Mouse (Mus musculus): Measurements from ENCODE around the gene Tuba3b.

- no peak for TF ChIP-seq GATA1 (IDR thresholded peaks at IDR 0.05; ENCODE audit: borderline replicate concordance, low read length)
- TF ChIP-seq FLI1 (IDR thresholded peaks at IDR 0.05; ENCODE audit: low read length), result no peak
These were observed 19.7 kb upstream of the Tuba3b start for GRCm38 (mm10) chr6:145595905-145596304.

Measured in megakaryocyte, embryonic 14.5 days (primary cell).